Mouse (Mus musculus) cerebellum, adult 11-12 months (tissue): Measurements from ENCODE around the gene Pgf.

Experiments
- DNase-seq: peaks from one replicate; pipeline ENCODE4 v3.0.0; 2022

Gene Pgf

DNA sequence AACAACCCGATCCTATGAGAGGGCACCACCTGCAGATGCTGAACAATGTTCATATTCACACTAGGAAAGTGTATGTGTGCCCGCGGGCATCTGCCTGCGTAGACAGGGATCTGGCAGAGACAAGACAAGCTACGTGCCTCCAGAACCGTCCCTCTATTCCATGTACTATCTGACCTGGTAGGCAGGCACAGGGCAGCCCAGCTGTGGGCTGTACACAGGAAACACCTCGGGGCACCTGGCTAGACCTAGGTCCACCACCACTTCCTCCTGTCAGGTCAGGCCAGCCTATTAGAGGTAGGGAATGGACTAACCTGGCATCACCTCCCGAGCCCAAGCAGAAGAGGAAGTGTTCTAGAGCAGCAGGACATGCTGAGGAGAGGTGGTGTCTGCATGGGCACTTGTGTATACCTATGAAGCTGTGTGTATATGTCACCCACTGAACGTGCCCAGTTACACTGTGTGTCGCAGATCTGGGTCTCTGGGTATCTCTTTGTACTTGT is at the start of gene Pgf:
Gene Pgf, minus strand, starts transcription at position 51 of the 500 bp plus-strand sequence.
- DNase-seq, result no peak

DNA sequence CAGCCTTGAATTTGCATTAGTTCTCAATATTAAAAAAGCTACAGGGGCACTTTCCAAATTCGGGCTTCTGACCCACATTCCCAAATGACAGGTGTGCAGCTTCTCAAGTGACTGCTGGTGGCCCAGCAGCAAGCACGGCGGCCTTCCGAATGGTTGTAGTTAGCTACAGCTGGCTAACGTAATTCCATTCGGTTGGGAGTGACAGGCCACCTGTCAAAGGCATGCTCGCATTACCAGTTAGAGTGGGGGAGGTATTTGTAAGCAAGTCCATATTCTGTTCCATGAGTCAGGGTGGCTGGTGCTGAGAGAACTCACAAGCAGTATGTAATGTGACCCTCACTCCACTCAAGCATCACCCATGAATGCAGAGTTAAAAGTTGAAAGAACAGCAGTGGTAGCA is 49.6 kb upstream of the Pgf start:
- DNase-seq, result no peak

GRCm38 (mm10) chr12:85219905-85220290 is 42.3 kb upstream of the Pgf start:
- DNase-seq, result peak; percentile 20

DNA sequence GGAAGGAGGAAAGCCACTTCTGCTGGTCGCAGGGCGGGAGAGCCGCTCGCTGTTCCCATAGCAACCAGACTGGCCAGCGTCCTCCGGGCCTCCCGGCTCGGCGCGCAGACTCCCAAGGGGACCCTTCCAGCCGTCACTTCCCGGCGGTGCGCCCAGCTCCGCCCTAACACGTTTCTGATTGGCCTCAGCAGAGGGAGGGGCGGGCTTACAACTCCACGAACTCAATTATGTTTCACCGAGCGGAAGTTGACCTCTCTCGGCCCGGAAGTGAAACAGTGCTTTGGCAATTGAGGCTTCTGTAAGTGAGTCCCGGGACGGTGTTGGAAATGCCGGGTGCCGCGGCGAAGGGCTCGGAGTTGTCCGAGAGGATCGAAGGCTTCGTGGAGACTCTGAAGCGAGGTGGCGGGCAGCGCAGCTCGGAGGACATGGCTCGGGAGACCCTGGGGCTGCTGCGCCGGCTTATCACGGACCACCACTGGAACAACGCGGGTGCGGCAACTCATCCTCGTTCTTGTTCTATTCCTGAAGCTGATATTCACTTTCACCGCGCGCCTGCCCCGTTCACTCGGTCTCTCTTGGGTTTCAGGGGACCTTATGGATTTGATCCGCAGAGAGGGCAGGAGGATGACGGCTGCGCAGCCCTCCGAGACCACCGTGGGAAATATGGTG is 41.8 kb upstream of the Pgf start, which contains the start of gene Eif2b2:
Gene Eif2b2, plus strand, starts transcription at position 246 of the 669 bp plus-strand sequence.
- DNase-seq, result peak; percentile 98

DNA sequence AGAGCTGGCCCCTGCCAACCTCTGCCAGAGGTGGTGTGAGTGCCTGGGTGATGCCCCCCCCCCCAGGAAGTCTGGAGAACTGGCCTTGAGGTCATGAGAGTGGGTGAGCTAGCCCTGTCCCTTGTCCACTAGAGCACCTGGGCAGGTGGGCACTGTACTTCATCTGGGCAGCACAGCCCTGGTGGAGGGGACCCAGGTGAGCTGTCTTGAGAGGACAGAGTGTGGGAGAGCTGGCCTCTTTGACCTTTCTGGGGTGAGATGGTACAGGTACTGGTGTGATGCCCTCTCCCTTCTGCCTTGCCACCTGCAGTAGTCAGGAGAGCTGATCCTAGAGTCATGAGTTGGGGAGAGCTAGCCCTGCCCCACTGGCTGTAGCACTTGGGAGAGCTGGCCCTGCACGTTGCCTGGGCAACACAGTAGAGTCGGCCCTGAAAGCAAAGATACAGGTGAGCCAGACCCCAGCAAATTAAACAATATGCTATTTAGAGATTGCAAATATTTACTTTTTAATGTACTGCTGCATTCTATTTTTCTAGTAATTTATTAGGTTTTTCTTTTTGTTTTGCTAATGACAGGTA is 40.2 kb upstream of the Pgf start:
- DNase-seq, result peak; percentile 16

- DNase-seq, result no peak
Measured at GRCm38 (mm10) chr12:85215031-85215430, 37.4 kb upstream of the Pgf start.

- no peak for DNase-seq
Measured at GRCm38 (mm10) chr12:85208687-85209199, 31.2 kb upstream of the Pgf start.

- DNase-seq, result no peak
Measured at GRCm38 (mm10) chr12:85205425-85205824, 27.8 kb upstream of the Pgf start.

DNA sequence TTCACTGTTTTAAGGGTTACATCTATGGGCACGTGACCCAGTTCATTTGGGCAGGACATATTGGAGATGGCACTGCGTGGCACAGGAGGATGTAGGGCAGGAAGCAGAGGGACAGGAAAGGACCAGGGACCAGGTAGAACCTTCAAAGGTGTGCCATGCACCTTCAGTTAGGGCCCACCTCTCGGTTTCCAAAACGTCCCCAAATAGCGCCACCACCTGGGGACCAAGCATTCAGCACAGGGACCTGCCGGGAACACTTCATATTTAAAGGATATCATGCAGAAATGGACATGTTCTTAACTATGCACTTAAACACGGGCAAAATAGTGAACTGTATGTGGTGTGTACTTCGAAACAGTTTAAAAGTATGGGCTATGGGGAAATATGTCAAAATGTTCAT is 26.5 kb upstream of the Pgf start:
- no peak for DNase-seq

DNA sequence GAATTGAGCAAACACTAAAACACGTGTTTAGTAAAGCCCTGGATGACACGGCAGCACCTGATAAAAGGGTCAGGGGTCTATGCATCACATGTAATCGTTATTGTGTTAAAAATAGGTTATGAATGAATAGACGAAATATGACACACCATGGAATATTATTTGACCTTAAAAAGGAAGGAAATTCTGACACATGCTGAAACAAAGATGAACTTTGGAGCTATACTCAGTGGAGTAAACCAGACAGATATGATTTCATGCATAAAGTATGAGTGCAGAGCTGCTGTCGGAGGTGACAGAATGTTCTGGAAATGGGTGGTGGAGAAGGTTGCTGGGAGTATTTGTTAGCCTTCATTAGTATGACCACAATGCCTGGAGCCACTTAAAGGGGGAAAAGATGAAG is 26.1 kb upstream of the Pgf start:
- no peak for DNase-seq

GRCm38 (mm10) chr12:85202191-85202590 is 24.6 kb upstream of the Pgf start:
- no peak for DNase-seq

DNA sequence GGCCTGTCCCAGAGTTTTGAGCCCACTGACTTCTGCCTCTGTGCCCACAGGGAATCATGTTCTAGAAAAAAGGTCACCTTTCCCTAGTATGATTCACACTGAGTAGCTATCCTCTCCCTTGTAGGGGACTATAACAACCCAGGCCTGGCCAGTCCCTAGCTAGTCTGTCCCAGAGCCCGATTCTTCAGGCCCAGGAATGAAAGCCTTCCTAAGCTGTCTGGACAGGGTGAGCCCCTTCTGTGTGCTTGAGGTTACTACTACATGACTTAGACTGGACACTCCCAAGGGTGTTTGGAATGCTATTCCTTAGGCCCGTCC is 24.2 kb upstream of the Pgf start:
- no peak for DNase-seq

GRCm38 (mm10) chr12:85200929-85201829 is 23.6 kb upstream of the Pgf start:
- peak; percentile 34 for DNase-seq

DNA sequence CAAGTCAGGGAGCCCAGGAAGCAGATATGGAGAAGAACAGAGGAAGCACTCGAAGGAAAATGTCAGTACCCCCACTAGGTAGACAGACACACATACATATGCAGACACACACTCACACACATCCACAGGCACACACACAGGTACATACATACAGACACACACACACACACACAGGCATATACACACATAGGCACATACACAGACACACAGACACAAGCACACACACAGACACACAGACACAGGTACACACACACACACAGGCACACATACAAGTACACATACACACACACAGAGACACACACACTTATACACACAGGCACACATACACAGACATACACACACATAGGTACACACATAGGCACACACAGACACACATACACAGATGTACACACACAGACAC is 22.4 kb upstream of the Pgf start:
- no peak for DNase-seq

GRCm38 (mm10) chr12:85197936-85198335 is 20.3 kb upstream of the Pgf start:
- DNase-seq, result no peak

DNA sequence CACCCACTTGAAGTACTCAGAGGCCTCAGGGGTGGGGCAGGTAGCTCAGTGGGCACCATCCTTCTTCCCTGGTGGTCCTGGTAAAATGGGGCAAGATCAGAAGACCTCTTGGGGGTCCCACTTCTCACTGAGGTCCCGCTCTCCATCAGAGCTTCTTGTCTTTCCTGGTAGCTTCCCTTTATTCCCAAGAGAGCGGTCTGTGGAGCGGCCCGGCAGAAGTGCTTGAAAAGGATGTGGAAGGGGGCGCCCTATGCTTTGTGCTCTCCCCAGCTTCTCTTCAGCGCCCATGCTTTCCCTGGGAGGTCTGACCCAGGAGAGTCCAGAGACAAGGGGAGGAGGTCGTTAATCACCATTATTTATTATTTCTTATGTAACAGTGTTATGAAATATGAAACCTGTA is 19.8 kb upstream of the Pgf start:
- no peak for DNase-seq

DNA sequence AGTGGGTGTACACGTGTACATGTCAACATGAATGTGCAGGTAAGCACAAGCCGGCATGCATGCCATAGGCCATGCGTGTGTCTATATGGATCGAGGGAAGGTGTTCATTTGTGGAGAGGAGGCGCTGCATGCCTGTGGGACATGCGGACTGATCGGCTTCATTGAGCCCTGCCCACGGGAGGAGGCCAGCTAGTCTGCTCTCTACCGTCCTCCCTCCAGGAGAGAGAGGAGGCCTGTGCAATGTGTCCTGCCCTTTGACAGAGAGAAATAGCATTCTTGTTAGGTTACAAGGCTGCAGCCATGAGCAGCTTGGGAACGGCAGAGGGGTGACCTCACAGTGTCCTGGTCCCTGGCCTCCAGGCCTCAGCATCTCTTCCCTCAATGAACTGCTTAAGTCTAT is 18.6 kb upstream of the Pgf start:
- no peak for DNase-seq

DNA sequence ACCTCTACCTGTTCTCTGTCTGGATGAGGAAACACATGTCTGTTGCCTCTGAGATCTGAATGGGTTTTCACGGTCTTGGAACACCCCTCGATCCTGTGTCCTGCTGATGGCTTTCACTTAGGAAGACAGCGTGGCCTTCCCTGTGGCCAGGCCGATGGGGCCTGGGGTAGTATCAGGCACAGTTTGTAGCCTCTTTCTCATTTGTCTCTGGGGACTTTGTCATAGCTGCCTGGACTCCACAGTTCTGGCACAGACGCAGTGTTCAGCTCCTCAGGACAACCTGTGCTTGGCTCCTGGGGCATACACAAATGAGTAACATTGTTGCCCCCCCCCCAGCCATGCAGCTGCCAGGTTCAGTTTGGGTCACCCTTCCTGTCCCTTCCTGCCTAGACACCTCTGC is 17.5 kb upstream of the Pgf start:
- no peak for DNase-seq

- DNase-seq, result no peak
Measured at GRCm38 (mm10) chr12:85194623-85195018, 17.0 kb upstream of the Pgf start.

DNA sequence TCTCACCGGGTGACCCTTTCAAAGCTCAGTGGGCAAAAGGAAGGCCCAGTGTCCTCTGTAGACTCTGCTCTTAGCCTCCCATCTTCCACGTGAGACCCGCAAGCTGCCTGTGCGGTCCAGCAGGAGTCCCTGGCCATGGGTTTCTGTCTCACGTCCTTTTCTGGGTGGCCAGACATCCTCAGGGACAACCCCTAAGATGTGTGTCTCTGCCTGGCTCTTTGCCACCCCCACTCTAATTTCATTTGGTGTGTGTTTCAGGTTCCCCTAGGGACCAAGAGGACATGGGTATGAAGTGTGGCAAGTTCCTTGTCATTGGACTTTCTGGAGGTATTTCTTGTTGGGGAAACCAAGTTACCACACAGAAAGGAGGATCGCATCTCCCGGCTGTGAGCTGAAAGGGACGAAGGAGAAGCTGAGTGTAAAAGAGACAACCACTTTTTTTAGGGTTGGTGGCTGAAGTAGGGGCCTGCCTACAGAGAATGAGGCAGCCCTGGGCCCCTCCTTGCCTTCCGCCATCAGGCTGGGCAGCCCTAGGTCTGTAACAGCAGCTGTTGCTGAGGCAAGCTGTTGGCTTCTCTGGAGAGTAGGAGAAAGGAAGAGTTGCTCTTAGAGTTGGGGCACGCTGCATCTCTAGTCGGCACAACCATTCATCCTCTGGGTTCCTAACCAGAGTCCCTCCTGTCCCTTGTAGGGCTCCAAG is 16.5 kb upstream of the Pgf start:
- DNase-seq, result no peak

DNA sequence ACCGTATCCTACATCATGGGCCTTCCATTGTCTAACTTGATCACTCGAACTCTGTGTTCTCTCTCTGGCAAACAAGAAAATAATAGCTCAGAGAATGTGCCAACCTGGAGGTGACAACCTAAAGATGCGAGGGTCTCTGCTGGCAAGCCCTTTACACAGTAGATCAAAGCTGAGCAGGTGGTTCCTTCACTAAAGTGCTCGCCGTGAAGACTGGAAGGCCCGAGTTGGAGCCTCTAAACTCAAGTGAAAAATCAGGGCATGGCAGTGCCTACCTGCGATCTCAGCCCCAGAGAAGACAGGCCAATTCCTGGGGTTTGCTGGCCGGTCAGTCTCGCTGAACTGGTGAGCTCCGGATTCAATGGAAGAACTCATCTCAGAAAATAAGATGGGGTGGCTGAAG is 15.6 kb upstream of the Pgf start:
- no peak for DNase-seq

- DNase-seq, result no peak
Measured at GRCm38 (mm10) chr12:85192461-85193108, 15.0 kb upstream of the Pgf start.

DNA sequence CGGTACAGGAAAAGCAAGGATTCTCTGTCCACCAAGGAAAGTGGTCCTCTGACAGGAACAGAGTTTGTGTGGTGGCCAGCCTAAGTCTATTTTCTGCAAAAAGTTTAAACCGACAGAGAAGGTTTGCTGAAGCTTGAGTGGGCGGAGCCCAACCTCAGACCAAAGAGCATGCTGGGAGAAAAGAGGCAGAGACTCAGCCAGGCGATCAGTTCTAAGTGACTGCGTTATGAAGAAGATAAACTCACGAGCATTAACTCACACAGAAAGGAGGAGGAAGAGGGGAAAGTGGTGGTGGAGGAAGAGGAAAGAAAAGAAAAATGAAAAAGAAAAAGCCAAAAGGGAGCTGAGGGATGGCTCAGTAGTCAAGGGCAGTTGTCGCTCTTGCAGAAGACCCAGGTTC is 12.7 kb upstream of the Pgf start:
- no peak for DNase-seq
